Mouse (Mus musculus) heart, embryonic 16.5 days (tissue): ENCODE measurements at regions not wholly inside any gene's neighbourhood (a gene's known extent, or its start where the extent isn't known, plus 50 kb on each side); places are given as distances from the start of the nearest gene placed in this dataset.
A peak's percentile ranks its signal among the peaks of the same experiment; 100 is the strongest.

ENCODE experiments used
- ATAC-seq: fragments of 200-750 bp; cut with Nextera tagmentation; replicated peaks from 2 replicates; pipeline ENCODE4 v1.8.0; 2017; ENCODE audit warnings: moderate number of reproducible peaks; ENCODE audit not compliant: insufficient read depth, low FRiP score; ENCODE audit errors: extremely low read depth
- H3K27ac ChIP-seq: fragments of 300-500 bp; sonication (generic); 2 replicates; pipeline ENCODE4 v1.5.1; 2014; ENCODE audit warnings: mild to moderate bottlenecking, low read length, control low read depth, moderate library complexity
- H3K27me3 ChIP-seq: fragments of 300-500 bp; sonication (generic); 2 replicates; pipeline ENCODE4 v1.6.1; 2014; ENCODE audit warnings: low read length, mixed read lengths; ENCODE audit not compliant: control insufficient read depth, insufficient read depth
- H3K36me3 ChIP-seq: fragments of 300-500 bp; sonication (generic); 2 replicates; pipeline ENCODE4 v1.6.1; 2014; ENCODE audit not compliant: control insufficient read depth, insufficient read depth
- H3K4me1 ChIP-seq: fragments of 300-500 bp; sonication (generic); 2 replicates; pipeline ENCODE4 v1.6.1; 2014; ENCODE audit warnings: low read length, mixed read lengths; ENCODE audit not compliant: control insufficient read depth, insufficient read depth
- H3K4me2 ChIP-seq: fragments of 300-500 bp; sonication (generic); 2 replicates; pipeline ENCODE4 v1.6.1; 2014; ENCODE audit warnings: low read depth, mild to moderate bottlenecking, control low read depth, low read length
- H3K4me3 ChIP-seq: fragments of 300-500 bp; sonication (generic); 2 replicates; pipeline ENCODE4 v1.5.1; 2014; ENCODE audit warnings: mild to moderate bottlenecking, control low read depth, low read length
- H3K9ac ChIP-seq: fragments of 300-500 bp; sonication (generic); 2 replicates; pipeline ENCODE4 v1.6.1; 2014; ENCODE audit warnings: low read length, control low read depth
- H3K9me3 ChIP-seq: fragments of 300-500 bp; sonication (generic); replicated peaks from 2 replicates; pipeline ENCODE4 v1.6.1; 2016; ENCODE audit warnings: low read length; ENCODE audit not compliant: control insufficient read depth
- WGBS: fragments of 180-500 bp; shearing (Covaris S2); extraction: QIAGEN DNeasy Blood & Tissue Kit; methylation state at CpG from one replicate; pipeline ENCODE4 v1.1.7; 2014; 5-methylcytosine and 5-hydroxymethylcytosine counted together

DNA sequence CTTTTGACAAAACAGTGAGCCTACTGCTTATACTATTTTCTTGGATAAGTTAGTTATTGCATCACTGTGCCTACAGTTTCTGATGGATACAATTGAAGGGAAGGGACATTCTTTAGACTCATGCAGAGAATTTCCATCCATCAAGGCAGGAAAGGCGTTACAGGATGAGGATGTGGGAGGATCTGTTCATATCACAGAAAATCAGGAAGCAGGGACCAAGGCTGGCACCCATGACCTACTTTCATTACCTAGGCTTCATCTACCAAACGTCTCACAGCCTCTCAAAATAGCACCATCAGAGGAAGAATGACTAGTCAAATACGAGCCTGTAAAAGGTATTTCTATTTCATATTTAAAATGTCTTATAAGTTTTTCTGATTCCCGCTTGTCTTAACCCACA, 56.4 kb downstream of the Fam181b start:
- 52% methylated on average over 4 of the region's 4 CpGs for WGBS
- H3K4me2 ChIP-seq, result no peak overlapping the region
- no peaks in the 10 kb centered on the region for H3K4me1 ChIP-seq
- H3K9ac ChIP-seq, result no peak overlapping the region
- ATAC-seq, result 0 out of 2 replicates have a peak, but pooled peaks have one; percentile 18
- H3K27me3 ChIP-seq, result no peaks in the 10 kb centered on the region
- no peak overlapping the region for H3K4me3 ChIP-seq
- H3K9me3 ChIP-seq, result no peaks in the 10 kb centered on the region
- no peaks in the 10 kb centered on the region for H3K36me3 ChIP-seq
- no peak overlapping the region for H3K27ac ChIP-seq

DNA sequence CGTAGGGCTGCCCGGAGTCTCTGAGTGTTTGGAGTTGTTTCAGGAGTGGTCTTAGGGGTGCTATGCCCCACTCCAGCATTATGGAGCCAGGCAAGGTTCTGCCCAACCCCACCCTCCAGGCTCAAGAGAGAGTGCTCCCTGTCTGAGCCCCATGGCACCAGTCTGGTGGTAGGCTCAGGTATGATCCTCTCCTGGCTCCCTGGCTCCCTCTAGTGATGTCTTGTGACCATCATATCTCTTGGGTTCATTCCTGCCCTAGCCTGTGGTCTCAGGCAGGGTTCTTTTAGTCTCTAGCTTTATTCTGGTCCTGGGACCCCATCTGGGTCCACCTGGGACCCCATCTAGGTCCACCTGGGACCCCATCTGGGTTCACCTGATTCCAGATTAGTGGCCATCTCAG, 67.7 kb downstream of the Fam181b start:
- Histone ChIP-seq H3K9ac (no peak overlapping the region), H3K4me1 (no peaks in the 10 kb centered on the region), H3K27ac (no peak overlapping the region), H3K4me2 (no peak overlapping the region), H3K4me3 (no peak overlapping the region), H3K27me3 (no peaks in the 10 kb centered on the region), H3K36me3 (no peaks in the 10 kb centered on the region), H3K9me3 (peaks cover 16% of the 10 kb centered on the region)
- ATAC-seq, result no peak
- 92% methylated on average over 2 of the region's 2 CpGs for WGBS

DNA sequence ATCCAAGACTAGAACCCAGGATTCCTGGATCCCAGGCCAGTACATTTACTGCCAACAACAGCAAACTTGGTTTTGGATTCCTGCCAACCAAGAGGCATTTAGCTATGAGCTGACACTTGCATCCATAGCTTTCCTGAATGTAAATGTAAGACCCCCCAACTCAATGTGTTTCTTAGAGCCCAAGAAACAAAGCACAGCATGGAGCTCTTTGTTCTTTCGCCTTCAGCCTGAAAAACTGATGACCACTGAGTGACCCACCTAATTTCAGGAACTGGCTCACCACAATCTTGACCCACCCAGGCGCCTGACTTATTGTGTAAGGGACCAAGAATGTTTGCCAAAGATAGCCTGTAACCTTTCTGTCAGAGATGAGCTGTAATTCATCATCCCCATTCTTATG, 71.7 kb downstream of the Fam181b start:
- Histone ChIP-seq H3K4me3 (no peak overlapping the region), H3K27ac (no peak overlapping the region), H3K9ac (no peak overlapping the region), H3K27me3 (no peaks in the 10 kb centered on the region), H3K4me1 (no peaks in the 10 kb centered on the region), H3K4me2 (no peak overlapping the region), H3K9me3 (peaks cover 17% of the 10 kb centered on the region), H3K36me3 (no peaks in the 10 kb centered on the region)
- 42% methylated on average over 2 of the region's 2 CpGs for WGBS
- ATAC-seq, result no peak

DNA sequence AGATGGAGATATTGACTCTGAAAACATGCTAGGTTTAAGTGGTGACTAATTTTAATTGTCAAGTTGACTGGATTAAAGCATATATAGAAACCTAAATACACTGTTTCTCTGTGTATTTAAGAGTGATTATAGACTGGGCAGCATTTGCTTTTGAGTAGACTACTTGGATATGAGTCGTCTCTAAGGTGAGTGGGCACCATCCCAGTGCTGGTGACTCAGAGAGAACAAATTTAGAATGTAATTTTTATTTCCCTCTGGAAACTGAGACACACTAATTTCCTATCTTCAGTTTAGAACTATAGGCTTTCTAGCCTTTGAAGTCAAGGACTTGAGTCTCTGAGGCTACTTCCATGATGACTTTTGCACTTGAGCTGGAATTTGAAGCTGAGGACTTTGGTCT, 117.4 kb downstream of the Fam181b start:
- Histone ChIP-seq H3K27me3 (no peaks in the 10 kb centered on the region), H3K9me3 (no peaks in the 10 kb centered on the region), H3K27ac (no peak overlapping the region), H3K4me3 (no peak overlapping the region), H3K36me3 (no peaks in the 10 kb centered on the region), H3K4me2 (no peak overlapping the region), H3K9ac (no peak overlapping the region), H3K4me1 (no peaks in the 10 kb centered on the region)
- WGBS, result 57% methylated on average over 1 of the region's 1 CpGs
- ATAC-seq, result no peak
